Mouse (Mus musculus) hindbrain, embryonic 10.5 days (tissue): ENCODE measurements at regions not wholly inside any gene's neighbourhood (a gene's known extent, or its start where the extent isn't known, plus 50 kb on each side); places are given as distances from the start of the nearest gene placed in this dataset.

Source experiments
- DNase-seq: peaks from one replicate; pipeline ENCODE4 v3.0.0-alpha.2; 2017; ENCODE audit warnings: low spot score
- H3K27ac ChIP-seq: fragments of 300-500 bp; sonication (generic); 2 replicates; pipeline ENCODE4 v1.5.1; 2016; ENCODE audit warnings: mild to moderate bottlenecking, moderate library complexity
- H3K27me3 ChIP-seq: fragments of 300-500 bp; sonication (generic); 2 replicates; pipeline ENCODE4 v1.6.1; 2016; ENCODE audit warnings: mild to moderate bottlenecking; ENCODE audit not compliant: poor library complexity, insufficient read depth, severe bottlenecking
- H3K36me3 ChIP-seq: fragments of 300-500 bp; sonication (generic); 2 replicates; pipeline ENCODE4 v1.6.1; 2016; ENCODE audit warnings: mild to moderate bottlenecking, moderate library complexity
- H3K4me1 ChIP-seq: fragments of 300-500 bp; sonication (generic); replicated peaks from 2 replicates; pipeline ENCODE4 v1.6.1; 2016; ENCODE audit warnings: mild to moderate bottlenecking
- H3K4me3 ChIP-seq: fragments of 300-500 bp; sonication (generic); 2 replicates; pipeline ENCODE4 v1.5.1; 2016; ENCODE audit warnings: mild to moderate bottlenecking, moderate library complexity
- H3K9me3 ChIP-seq: fragments of 300-500 bp; sonication (generic); 2 replicates; pipeline ENCODE4 v1.6.1; 2016; ENCODE audit warnings: mild to moderate bottlenecking, moderate library complexity
- WGBS: fragments of 180-500 bp; shearing (Covaris S2); methylation state at CpG from one replicate; pipeline ENCODE4 v1.1.7; 2016; 5-methylcytosine and 5-hydroxymethylcytosine counted together

GRCm38 (mm10) chr3:144356103-144356947 lies 151.3 kb upstream of the Lmo4 start:
- H3K9me3 ChIP-seq, result no peaks in the 10 kb centered on the region
- no peaks in the 10 kb centered on the region for H3K36me3 ChIP-seq
- H3K4me1 ChIP-seq, result no peaks in the 10 kb centered on the region
- no peaks in the 10 kb centered on the region for H3K27me3 ChIP-seq
- no peak overlapping the region for H3K4me3 ChIP-seq
- DNase-seq, result no peak
- H3K27ac ChIP-seq, result no peak overlapping the region
- 86% methylated on average over 17 of the region's 17 CpGs for WGBS

- Histone ChIP-seq H3K27me3 (no peaks in the 10 kb centered on the region), H3K9me3 (no peaks in the 10 kb centered on the region), H3K4me3 (no peak overlapping the region), H3K4me1 (0 out of 2 replicates have a peak, but pooled peaks cover 2% of the 10 kb centered on the region), H3K36me3 (no peaks in the 10 kb centered on the region), H3K27ac (no peak overlapping the region)
- no peak for DNase-seq
- WGBS, result 97% methylated on average over 4 of the region's 4 CpGs
Observed at GRCm38 (mm10) chr3:144352559-144352958, 147.5 kb upstream of the Lmo4 start.

- Histone ChIP-seq H3K9me3 (no peaks in the 10 kb centered on the region), H3K27me3 (no peaks in the 10 kb centered on the region), H3K27ac (no peak overlapping the region), H3K4me1 (0 out of 2 replicates have a peak, but pooled peaks cover 2% of the 10 kb centered on the region), H3K36me3 (no peaks in the 10 kb centered on the region), H3K4me3 (no peak overlapping the region)
- no peak for DNase-seq
- WGBS, result 84% methylated on average over 9 of the region's 9 CpGs
Observed at GRCm38 (mm10) chr3:144348431-144348830, 143.4 kb upstream of the Lmo4 start.

- no peak overlapping the region for H3K27ac ChIP-seq
- peaks cover 9% of the 10 kb centered on the region for H3K4me1 ChIP-seq
- DNase-seq, result no peak
- no peak overlapping the region for H3K4me3 ChIP-seq
- H3K27me3 ChIP-seq, result no peaks in the 10 kb centered on the region
- H3K9me3 ChIP-seq, result no peaks in the 10 kb centered on the region
- WGBS, result 85% methylated on average over 3 of the region's 3 CpGs
- no peaks in the 10 kb centered on the region for H3K36me3 ChIP-seq
Observed at GRCm38 (mm10) chr3:144335237-144335636, 130.2 kb upstream of the Lmo4 start.

- Histone ChIP-seq H3K36me3 (no peaks in the 10 kb centered on the region), H3K4me3 (no peak overlapping the region), H3K27me3 (no peaks in the 10 kb centered on the region), H3K27ac (no peak overlapping the region), H3K9me3 (no peaks in the 10 kb centered on the region), H3K4me1 (peaks cover 9% of the 10 kb centered on the region)
- no peak for DNase-seq
- WGBS, result 88% methylated on average over 5 of the region's 5 CpGs
Observed at GRCm38 (mm10) chr3:144334201-144334600, 129.2 kb upstream of the Lmo4 start.

- peak overlapping the region; percentile 56; the same call in 1 of the 2 replicates for H3K27ac ChIP-seq
- peaks cover 9% of the 10 kb centered on the region for H3K4me1 ChIP-seq
- no peak overlapping the region for H3K4me3 ChIP-seq
- H3K36me3 ChIP-seq, result no peaks in the 10 kb centered on the region
- DNase-seq, result peak; percentile 27
- 8% methylated on average over 5 of the region's 5 CpGs for WGBS
- H3K9me3 ChIP-seq, result no peaks in the 10 kb centered on the region
- H3K27me3 ChIP-seq, result no peaks in the 10 kb centered on the region
Observed at GRCm38 (mm10) chr3:144332353-144332752, 127.3 kb upstream of the Lmo4 start.

GRCm38 (mm10) chr3:144329117-144329516 lies 124.1 kb upstream of the Lmo4 start:
- Histone ChIP-seq H3K9me3 (no peaks in the 10 kb centered on the region), H3K27ac (no peak overlapping the region), H3K36me3 (no peaks in the 10 kb centered on the region), H3K27me3 (no peaks in the 10 kb centered on the region), H3K4me3 (no peak overlapping the region), H3K4me1 (peaks cover 9% of the 10 kb centered on the region)
- 91% methylated on average over 7 of the region's 7 CpGs for WGBS
- DNase-seq, result no peak

- Histone ChIP-seq H3K27me3 (no peaks in the 10 kb centered on the region), H3K36me3 (no peaks in the 10 kb centered on the region), H3K9me3 (no peaks in the 10 kb centered on the region), H3K4me3 (no peak overlapping the region), H3K4me1 (peaks cover under 1% of the 10 kb centered on the region), H3K27ac (no peak overlapping the region)
- 94% methylated on average over 8 of the region's 8 CpGs for WGBS
- DNase-seq, result no peak
Observed at GRCm38 (mm10) chr3:144327235-144327760, 122.3 kb upstream of the Lmo4 start.

GRCm38 (mm10) chr3:144324974-144325373 lies 120.0 kb upstream of the Lmo4 start:
- Histone ChIP-seq H3K36me3 (no peaks in the 10 kb centered on the region), H3K4me1 (no peaks in the 10 kb centered on the region), H3K27me3 (no peaks in the 10 kb centered on the region), H3K9me3 (no peaks in the 10 kb centered on the region), H3K27ac (no peak overlapping the region), H3K4me3 (no peak overlapping the region)
- no peak for DNase-seq
- WGBS, result 88% methylated on average over 2 of the region's 2 CpGs

- Histone ChIP-seq H3K27me3 (no peaks in the 10 kb centered on the region), H3K9me3 (no peaks in the 10 kb centered on the region), H3K27ac (no peak overlapping the region), H3K36me3 (no peaks in the 10 kb centered on the region), H3K4me1 (no peaks in the 10 kb centered on the region), H3K4me3 (no peak overlapping the region)
- DNase-seq, result no peak
- 89% methylated on average over 3 of the region's 3 CpGs for WGBS
Observed at GRCm38 (mm10) chr3:144323524-144323923, 118.5 kb upstream of the Lmo4 start.

GRCm38 (mm10) chr3:144319468-144320205 lies 114.6 kb upstream of the Lmo4 start:
- H3K27ac ChIP-seq, result no peak overlapping the region
- no peaks in the 10 kb centered on the region for H3K9me3 ChIP-seq
- no peaks in the 10 kb centered on the region for H3K27me3 ChIP-seq
- 82% methylated on average over 11 of the region's 11 CpGs for WGBS
- no peaks in the 10 kb centered on the region for H3K36me3 ChIP-seq
- H3K4me3 ChIP-seq, result no peak overlapping the region
- H3K4me1 ChIP-seq, result no peaks in the 10 kb centered on the region; the same call in 1 of the 2 replicates
- no peak for DNase-seq

- DNase-seq, result no peak
- Histone ChIP-seq H3K36me3 (no peaks in the 10 kb centered on the region), H3K4me1 (no peaks in the 10 kb centered on the region; the same call in 1 of the 2 replicates), H3K9me3 (no peaks in the 10 kb centered on the region), H3K27ac (no peak overlapping the region), H3K27me3 (no peaks in the 10 kb centered on the region), H3K4me3 (no peak overlapping the region)
- 67% methylated on average over 16 of the region's 16 CpGs for WGBS
Observed at GRCm38 (mm10) chr3:144318761-144319467, 113.9 kb upstream of the Lmo4 start.
